Mouse (Mus musculus) CH12.LX (cell line): ENCODE measurements at regions not wholly inside any gene's neighbourhood (a gene's known extent, or its start where the extent isn't known, plus 50 kb on each side); places are given as distances from the start of the nearest gene placed in this dataset.

ENCODE experiments used
- BHLHE40 ChIP-seq: IDR thresholded peaks from 2 replicates; pipeline ENCODE4 v1.6.1; 2011; ENCODE audit warnings: mild to moderate bottlenecking, low read depth, low read length, improper control_type of control experiment
- CHD1 ChIP-seq: IDR thresholded peaks from 2 replicates; pipeline ENCODE4 v1.6.1; 2012; ENCODE audit warnings: low read depth, low read length, improper control_type of control experiment, inconsistent platforms
- CTCF ChIP-seq, 2 experiments: IDR thresholded peaks in 1 of 2; conservative IDR thresholded peaks in 1 of 2; 2 replicates each; pipeline ENCODE4 v1.5.1; 2011 to 2012; ENCODE audit warnings: low read depth in 2 of 2, low read length in 2 of 2, improper control_type of control experiment in 1 of 2, inconsistent platforms in 1 of 2, mild to moderate bottlenecking in 1 of 2, moderate library complexity in 1 of 2
- E2F4 ChIP-seq: IDR thresholded peaks from 2 replicates; pipeline ENCODE4 v1.6.1; 2011; ENCODE audit warnings: low read depth, low read length, improper control_type of control experiment; ENCODE audit not compliant: insufficient replicate concordance
- ELF1 ChIP-seq: IDR thresholded peaks from 2 replicates; pipeline ENCODE4 v1.6.1; 2014; ENCODE audit warnings: low read depth, mild to moderate bottlenecking, inconsistent platforms, low read length, improper control_type of control experiment
- EP300 ChIP-seq: IDR thresholded peaks from 2 replicates; pipeline ENCODE4 v1.6.1; 2011; ENCODE audit warnings: low read length, improper control_type of control experiment
- GABPA ChIP-seq: IDR thresholded peaks from 2 replicates; pipeline ENCODE4 v1.6.1; 2012; ENCODE audit warnings: low read depth, low read length, improper control_type of control experiment, inconsistent platforms; ENCODE audit not compliant: insufficient replicate concordance
- JUND ChIP-seq: conservative IDR thresholded peaks from 2 replicates; pipeline ENCODE4 v1.6.1; 2011; ENCODE audit warnings: low read depth, low read length, improper control_type of control experiment
- MAX ChIP-seq: IDR thresholded peaks from 2 replicates; pipeline ENCODE4 v1.6.1; 2011; ENCODE audit warnings: low read length, improper control_type of control experiment
- POLR2A ChIP-seq: IDR thresholded peaks from 2 replicates; pipeline ENCODE4 v1.6.1; 2011; ENCODE audit warnings: low read depth, mild to moderate bottlenecking, improper control_type of control experiment, low read length
- RAD21 ChIP-seq: IDR thresholded peaks from 2 replicates; pipeline ENCODE4 v1.6.1; 2011; ENCODE audit warnings: low read depth, mild to moderate bottlenecking, low read length, improper control_type of control experiment, moderate library complexity
- USF1 ChIP-seq: IDR thresholded peaks from 2 replicates; pipeline ENCODE4 v1.6.1; 2014; ENCODE audit warnings: low read depth, mild to moderate bottlenecking, inconsistent platforms, low read length, improper control_type of control experiment
- USF2 ChIP-seq: conservative IDR thresholded peaks from 2 replicates; pipeline ENCODE4 v1.6.1; 2011; ENCODE audit warnings: low read depth, low read length, improper control_type of control experiment
- ZMIZ1 ChIP-seq: IDR thresholded peaks from 2 replicates; pipeline ENCODE4 v1.6.1; 2012; ENCODE audit warnings: low read depth, mild to moderate bottlenecking, inconsistent platforms, low read length, improper control_type of control experiment

DNA sequence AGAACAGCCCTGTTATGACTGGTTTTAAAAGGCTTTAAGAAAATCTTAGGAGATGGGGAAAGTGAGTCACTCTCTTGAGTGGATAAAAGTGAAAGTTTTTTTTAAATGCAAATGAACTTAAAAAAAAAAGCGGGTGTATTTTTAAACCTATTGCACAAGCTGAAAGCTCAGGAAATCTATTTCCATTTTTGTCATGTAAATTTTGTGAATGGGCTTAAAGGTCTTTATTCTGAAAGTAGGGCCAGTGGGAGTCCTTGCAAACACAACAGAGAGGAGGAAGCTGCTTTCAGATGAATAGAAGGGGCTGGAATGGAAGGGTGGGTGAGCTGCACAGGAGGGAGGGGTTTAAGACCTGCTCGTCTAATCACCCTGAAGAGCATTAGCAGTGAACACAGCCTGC lies 62.9 kb downstream of the Fam84a start:
- no peak for TF ChIP-seq CTCF (conservative IDR thresholded peaks at IDR 0.05 in 1 of 2, IDR thresholded peaks at IDR 0.05 in 1 of 2; ENCODE audit: low read depth in 2 of 2, low read length in 2 of 2)
- TF ChIP-seq USF2: no peak
- no peak for TF ChIP-seq POLR2A
- peak; percentile 77 for TF ChIP-seq EP300
- TF ChIP-seq ELF1: no peak
- TF ChIP-seq JUND: peak; percentile 78
- TF ChIP-seq GABPA: no peak
- TF ChIP-seq CHD1: no peak
- no peak for TF ChIP-seq ZMIZ1
- no peak for TF ChIP-seq USF1
- peak; percentile 46 for TF ChIP-seq BHLHE40
- no peak for TF ChIP-seq RAD21
- TF ChIP-seq MAX: no peak
- no peak for TF ChIP-seq E2F4
